Mouse (Mus musculus): Measurements from ENCODE around the gene Mroh2a. TPM values are rescaled to one million over a fixed set of nuclear protein-coding genes. Genes with fewer than 3 reads are reported as not detected.

The Mroh2a gene
- total RNA-seq, 2 experiments from 2014 or later = 0.17 TPM; not detected in 1

DNA sequence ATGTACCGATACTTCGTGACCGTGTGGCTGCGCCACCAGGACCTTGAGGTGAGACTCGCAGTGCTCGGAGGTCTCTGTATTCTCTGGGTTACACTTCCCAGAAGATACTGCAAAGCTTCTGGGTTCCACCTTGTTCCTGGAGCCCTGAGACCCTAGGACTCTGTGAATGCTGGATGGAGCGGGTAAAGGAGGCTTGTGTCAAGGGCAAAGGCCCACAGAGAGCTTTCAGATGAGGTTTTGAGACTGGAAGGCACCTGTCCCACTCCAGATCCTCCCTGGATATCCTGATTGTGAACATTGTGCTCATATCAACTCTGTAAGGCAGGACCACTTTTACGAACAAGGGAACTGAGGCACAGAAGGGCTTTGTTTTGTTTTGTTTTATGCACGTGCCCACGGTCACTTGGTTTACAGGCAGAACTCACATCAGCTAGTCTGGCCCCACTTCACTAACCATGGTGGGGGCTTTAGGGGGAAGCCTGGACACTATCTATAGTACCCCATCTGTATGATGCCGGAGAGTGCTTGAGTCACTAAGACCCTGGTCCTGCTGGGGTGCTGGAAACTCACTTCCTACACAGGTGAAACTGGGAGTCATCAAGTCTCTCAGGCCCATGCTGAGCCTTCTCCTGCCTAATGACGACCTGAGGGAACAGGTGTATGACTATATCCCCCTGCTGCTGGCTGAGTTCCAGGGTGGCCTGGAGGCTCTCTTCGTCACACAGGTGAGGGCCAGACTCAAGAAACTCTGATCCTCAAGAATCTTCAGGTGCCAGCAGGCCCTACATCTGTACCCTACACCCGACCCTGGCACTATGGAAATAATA, 6.8 kb downstream of the Mroh2a start:
- no peak for ATAC-seq (replicated peaks; ENCODE audit: low FRiP score, poor library complexity, severe bottlenecking)

DNA sequence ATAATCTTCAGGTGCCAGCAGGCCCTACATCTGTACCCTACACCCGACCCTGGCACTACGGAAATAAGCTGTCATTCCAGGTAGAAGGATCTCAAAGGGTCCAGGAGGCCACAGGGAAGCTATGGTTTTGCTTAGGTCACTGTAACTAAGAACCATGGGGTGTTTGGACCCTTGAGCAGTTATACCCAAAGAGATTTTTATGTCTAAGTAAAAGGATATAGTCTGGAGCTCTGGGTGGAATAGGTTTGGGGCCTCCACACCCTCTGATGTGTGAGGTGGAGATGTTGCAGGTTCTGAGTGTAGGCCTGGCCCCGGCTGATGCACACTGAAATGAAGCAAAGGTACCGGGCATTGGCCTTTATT, 7.4 kb downstream of the Mroh2a start:
- ATAC-seq (replicated peaks; ENCODE audit: low FRiP score, poor library complexity, severe bottlenecking) = no peak

DNA sequence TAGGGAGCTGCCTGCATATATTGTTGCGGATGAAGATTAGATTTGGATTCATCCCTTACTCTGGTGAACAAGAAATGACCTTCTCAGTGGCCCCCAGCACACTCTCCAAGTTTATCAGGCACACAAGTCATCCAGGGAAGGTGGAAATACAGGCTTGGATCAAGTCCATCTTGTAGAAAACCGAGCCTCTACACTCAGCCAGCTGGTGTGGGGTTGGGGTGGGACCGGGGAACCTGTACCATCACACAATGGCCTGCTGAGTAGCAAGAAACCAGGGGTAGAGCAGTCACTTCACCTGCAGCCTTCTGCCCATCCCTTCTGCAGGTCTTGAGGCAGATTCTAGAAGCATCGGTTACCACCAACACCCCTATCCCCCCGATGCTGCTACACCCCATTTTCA, 7.9 kb downstream of the Mroh2a start:
- no peak for ATAC-seq (replicated peaks; ENCODE audit: low FRiP score, poor library complexity, severe bottlenecking)

DNA sequence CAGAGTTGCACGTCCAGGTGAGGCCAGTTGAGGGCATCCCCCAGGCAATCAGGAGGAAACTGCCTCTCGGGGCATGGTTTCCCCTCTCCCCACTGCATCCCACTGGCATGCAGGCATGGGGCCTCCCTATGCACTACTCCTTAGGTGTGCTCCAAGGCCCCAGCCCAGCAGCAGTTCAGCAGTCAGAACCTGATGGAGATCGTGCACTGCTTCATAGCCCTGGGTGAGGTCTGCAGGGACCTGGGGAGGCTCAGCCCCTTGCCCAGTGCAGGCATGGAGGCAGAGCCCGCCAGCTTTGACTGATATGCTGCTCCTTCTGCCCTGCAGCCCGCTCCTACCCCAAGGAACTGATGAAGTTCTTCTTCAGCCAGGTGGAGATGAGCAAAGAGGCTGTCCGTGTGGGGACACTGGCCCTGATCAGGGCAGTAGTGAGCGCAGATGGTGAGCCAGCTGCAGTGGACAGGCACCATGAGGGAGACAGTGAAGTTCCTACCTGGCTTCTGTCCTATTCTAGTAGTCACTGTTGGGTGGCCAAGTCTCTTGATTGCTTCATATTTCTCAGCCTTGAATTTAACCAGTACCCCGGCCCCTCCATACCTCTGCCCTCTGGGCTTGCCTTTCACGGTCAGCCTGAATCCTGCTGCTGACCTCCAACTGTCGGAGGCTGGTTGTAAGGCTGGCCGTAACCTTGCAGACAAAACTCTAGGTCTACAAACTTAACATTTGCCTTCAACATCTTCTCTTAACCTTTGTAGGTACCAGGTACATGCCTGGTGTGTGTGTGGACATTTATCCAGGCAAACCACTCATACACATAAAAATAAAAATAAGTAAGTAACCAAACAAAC, 8.5 kb downstream of the Mroh2a start:
- no peak for ATAC-seq (replicated peaks; ENCODE audit: low FRiP score, poor library complexity, severe bottlenecking)

DNA sequence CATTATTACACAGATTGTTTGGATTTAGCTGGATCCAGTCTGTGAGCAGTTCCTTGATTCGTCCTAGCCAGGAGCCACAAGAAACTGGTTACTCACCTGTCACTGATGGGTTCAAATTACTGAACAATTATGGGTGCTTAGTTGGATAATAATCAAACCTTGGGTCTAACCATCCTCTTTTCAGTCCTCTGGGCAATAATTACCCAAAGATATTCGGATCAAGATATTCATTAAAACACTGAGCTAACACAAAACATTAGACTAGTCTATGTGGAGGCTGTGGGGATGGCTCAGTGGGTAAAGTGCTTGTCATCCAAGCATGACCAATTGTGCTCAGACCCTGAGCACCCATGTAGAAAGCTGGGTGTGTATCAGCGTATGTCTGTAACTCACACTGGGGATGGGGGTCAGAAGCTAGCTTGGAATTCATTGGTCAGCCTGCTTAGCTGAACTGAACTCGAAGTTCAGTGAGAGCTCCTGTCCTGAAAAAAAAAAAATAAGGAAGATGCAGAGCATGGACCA, 9.2 kb downstream of the Mroh2a start:
- no peak for ATAC-seq (replicated peaks; ENCODE audit: low FRiP score, poor library complexity, severe bottlenecking)

DNA sequence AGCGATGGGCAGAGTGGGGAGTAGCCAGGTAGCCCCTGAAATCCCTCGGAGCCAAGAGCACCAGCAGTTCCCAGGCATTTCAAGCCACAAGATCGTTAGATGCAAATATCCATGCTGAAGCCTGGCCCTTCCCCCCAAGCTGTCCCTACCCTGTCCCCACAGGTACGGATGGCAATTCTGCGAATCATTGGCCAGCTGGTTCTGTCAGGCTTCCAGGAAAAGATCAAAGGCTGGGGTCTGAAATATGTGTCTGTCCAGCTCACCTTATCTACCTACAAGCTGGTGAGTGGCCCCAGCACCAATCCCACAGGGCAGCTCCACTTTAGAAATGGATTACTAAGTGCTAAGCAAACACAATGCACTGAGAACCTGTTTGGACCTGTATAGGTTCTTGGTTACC, 10.5 kb downstream of the Mroh2a start:
- ATAC-seq (replicated peaks; ENCODE audit: low FRiP score, poor library complexity, severe bottlenecking) = no peak

DNA sequence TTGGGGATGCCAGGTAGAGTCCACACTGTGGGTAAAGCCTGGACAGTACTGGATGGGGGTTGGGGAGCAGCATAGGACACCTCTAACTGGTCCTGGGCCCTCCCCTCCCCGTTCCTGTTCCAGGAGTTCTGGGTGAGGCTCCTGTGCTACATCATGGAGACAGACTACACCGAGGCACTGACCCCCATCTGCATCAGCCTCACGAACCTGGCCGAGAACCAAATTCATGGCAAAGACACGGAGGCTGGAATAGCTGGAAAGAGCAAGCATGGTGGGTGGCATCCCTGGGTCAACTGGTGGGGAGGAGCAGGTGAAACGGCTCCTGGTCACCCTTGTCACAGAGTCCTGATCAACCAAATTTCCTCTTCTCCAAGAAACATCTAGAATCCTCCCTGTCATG, 12.0 kb downstream of the Mroh2a start:
- ATAC-seq (replicated peaks; ENCODE audit: low FRiP score, poor library complexity, severe bottlenecking) = no peak

DNA sequence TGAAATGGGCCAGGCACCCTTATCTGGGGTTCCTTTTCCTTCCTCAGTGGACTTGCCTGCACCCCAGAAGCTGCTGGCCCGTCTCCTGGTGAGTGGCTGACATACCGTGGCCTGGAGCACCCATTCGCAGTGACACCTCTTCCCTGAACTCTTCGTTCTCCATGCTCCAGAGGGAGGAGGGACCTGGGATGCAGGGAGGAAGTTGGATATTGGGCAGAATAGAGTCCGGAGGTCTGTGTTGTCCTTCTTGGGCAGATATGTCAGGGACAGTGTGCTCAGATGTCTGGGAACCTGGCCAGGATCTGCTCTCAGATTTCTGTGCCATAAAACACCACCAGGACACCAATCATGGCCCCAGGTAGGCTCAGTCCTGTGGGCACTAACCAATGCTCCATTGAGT, 13.3 kb downstream of the Mroh2a start:
- no peak for ATAC-seq (replicated peaks; ENCODE audit: low FRiP score, poor library complexity, severe bottlenecking)

DNA sequence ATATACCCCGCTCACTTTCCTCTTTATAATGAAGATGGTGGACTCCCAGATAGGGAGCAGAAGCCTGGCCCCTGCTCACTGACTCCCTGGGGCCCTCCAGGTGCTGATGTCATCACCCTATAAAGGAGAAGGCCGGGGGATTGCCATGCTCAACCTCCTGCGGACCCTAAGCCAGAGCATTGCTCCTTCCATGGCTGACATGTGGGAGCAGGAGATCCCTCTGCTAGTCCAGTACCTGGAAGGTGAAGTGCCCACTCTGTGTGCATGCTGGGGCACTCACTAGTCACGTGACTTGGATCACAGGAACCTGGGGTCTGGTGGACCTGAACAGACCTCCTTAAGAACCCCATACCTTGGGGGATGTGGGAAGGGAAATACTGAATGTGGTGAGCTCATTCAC, 13.8 kb downstream of the Mroh2a start:
- no peak for ATAC-seq (replicated peaks; ENCODE audit: low FRiP score, poor library complexity, severe bottlenecking)

DNA sequence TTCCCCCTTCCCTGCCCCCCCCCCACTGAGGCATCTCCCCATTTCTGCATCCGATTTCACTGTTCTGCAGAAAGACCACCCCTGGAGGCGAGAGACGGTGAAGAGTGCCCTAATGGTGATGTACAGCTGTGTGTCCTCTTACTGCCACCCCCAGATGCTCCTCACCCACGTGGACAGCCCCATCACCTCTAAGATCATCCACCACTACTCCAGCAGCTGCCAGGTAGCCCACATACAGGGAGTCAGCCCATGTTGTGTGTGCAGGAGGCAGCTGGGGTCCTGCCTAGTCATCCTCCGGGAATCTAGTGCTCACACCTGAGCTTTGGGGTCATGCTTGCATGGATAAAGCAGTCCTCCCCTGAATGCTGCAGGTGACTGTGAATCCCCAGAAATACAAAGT, 17.1 kb downstream of the Mroh2a start:
- ATAC-seq (replicated peaks; ENCODE audit: low FRiP score, poor library complexity, severe bottlenecking) = no peak

DNA sequence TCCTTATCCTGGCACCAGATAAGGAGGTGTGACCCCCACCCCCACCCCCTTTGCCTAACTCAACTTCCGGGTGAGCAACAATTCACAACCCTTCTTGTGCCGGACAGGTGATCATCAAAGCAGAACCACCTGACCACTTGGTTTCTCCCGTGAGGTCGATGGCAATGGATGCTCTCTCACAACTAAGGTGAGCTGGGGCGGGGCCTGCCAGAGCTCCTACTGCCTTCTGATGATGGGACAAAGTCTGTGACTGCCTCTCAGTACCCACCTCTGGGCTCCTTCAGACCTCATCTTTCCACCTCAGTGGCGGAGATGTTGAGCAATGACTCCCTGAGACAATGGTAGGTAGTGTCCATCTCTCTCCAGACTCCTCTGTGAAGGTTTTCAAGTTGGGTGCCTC, 19.1 kb downstream of the Mroh2a start:
- no peak for ATAC-seq (replicated peaks; ENCODE audit: low FRiP score, poor library complexity, severe bottlenecking)

DNA sequence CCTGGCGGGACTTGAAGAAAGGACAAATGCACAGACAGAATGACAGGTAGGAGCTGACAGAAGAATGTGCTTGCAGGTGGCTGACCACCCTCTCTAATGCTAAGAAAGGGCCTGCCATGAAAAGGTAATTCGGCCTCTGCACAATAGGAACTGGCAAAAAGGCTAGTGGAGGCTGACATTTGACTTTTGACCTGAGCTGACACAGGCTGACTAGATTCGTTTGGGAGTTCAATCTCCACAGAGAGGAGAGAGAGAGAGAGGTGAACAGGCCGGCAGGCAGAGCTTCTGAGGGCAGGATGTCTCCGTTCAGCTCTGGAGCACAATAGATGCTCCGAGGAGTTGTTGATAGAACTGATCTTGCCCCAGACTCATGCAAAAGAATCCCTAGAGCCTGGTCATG, 19.6 kb downstream of the Mroh2a start:
- ATAC-seq (replicated peaks; ENCODE audit: low FRiP score, poor library complexity, severe bottlenecking) = no peak

DNA sequence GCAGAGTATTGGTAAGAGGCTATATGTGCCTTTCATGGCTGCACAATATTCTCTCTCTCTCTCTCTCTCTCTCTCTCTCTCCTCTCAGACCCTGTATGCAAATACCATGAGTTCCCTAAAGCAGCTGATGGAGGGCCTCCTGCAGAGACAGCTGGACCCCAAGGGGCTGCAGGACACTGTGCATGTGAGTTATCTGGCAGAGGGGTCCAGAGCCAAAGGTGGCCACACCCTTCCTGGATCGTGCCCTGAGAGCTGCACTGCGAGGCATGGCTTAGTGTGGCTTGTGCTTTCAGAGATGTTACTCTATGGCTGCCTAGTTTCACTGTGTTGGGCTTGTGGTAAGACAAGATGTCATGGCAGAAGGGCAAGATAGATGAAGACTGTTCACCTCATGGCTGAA, 20.9 kb downstream of the Mroh2a start:
- no peak for ATAC-seq (replicated peaks; ENCODE audit: low FRiP score, poor library complexity, severe bottlenecking)

DNA sequence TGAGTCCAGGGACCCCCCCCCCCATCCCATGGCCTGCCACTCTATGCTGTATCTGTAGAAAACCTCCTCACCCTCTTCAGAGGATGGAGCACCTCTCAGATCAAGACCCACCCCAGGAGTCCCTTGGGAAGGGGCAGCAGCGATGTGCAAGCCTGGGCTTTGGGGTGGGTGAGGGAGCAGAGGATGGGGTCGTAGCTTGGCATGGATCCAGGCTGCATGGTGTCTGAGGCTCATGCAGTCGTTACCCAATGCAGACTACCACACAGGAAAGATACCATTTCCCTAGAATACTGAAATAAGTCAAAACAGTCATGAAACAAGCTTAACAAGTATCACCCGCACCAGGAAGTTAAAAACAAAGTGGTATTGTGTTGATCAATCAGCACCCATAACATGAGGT, 21.9 kb downstream of the Mroh2a start:
- ATAC-seq (replicated peaks; ENCODE audit: low FRiP score, poor library complexity, severe bottlenecking) = no peak

DNA sequence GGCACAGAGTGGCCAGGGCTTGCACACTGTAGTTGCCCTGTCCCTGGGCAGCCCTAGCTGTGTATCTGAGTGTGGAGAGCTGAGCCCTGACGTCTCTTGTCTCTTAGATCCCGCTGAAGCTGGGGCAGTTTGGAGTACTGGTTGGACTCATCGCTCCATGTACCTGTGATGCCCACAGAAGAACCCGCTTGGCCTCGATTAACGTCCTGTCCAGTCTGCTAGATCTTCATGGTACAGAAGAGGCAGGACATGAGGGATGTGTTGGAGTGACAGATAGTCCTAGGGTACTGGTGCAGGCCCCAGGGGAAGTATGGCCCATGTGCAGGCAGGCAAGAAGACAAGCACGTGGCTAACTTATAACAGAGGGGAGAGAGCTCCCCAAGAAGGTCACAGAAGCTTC, 22.8 kb downstream of the Mroh2a start:
- ATAC-seq (replicated peaks; ENCODE audit: low FRiP score, poor library complexity, severe bottlenecking) = no peak

DNA sequence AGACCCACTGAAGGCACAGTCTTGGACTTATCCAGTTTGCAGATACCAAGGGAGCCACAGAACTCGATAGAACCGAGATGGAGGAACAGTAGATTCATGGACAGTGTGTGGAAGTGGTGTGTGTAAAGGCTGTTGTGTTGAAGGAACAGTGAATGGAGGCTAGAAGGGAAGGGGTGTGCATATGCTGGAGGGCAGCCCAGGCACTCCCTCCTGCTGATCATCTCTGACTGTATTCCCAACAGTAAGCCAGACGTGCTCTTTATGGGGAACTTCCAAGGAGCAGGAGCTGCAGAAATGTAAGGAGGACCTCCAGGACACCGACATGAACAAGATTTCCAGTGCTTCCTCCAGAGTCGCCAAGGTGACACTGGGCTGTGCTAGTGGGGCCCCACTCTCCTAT, 23.2 kb downstream of the Mroh2a start:
- ATAC-seq (replicated peaks; ENCODE audit: low FRiP score, poor library complexity, severe bottlenecking) = no peak

DNA sequence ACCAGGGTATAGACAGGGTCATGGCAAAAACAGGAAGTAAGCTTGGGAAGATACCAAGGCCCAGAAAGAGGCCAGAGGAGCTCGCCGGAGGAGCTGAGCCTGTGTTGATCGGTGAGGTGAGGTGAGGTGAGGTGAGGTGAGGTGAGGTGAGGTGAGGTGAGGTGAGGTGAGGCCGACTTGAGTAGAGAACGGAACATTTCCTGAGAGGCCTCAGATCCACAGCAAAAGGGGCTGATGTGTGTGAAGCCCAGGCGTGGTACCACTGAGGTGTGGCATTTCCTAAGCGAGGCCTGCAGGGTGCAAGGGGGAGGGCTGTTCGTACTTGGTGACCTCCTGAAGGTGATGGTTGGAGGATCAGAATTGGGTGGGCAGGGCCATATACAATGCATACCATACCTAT, 26.3 kb downstream of the Mroh2a start:
- ATAC-seq (replicated peaks; ENCODE audit: low FRiP score, poor library complexity, severe bottlenecking) = no peak

DNA sequence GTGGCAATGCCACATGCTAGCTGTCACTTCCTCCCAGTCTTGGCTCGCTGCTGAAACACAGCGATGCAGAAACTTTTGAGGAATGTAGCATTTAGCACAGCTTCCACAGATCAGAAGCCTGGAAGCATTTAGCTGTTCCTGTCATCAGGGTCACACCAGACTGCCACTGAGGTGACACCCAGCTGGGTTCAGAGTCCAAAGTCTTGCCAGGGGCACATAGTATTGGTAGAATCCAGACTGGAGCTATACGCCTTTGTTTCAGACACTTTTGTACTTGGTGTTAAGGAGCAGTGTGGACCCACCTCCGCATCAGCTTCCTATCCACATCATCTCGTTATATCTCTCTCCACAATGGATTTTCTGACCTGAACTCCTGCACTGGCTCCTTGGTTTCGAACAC, 26.8 kb downstream of the Mroh2a start:
- no peak for ATAC-seq (replicated peaks; ENCODE audit: low FRiP score, poor library complexity, severe bottlenecking)

DNA sequence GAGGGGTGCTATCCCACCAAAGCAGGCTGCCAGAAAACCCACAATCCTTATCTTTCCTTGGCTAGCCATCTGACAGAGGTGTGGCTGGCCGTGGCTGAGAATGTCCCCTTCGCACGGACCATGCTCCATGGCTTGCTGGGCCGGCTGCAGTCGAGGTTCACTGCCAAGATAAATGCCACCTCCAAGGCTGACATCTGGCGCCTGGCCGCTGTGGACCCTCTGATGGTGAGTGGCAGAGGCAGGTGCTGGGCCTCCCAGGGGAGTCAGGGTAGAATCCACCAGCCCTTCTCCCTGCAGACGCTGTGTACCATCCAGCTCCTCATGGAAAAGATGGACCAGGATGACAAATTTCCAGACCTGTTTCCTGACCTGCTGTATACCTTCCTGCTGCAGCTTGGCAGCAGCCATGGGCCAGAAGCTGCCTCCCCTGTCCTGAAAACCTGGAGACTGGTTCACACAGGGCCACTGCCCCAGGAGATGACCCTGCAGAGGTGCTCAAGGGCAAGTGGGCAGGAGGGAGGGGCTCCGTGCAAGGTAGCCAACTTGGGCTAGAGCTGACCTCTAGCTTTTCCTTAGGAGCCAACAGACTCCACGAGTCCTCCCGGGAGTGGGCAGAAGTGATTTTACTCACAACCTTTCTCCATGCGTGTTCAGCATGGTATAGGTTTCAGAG, 28.1 kb downstream of the Mroh2a start:
- ATAC-seq (replicated peaks; ENCODE audit: low FRiP score, poor library complexity, severe bottlenecking) = no peak

DNA sequence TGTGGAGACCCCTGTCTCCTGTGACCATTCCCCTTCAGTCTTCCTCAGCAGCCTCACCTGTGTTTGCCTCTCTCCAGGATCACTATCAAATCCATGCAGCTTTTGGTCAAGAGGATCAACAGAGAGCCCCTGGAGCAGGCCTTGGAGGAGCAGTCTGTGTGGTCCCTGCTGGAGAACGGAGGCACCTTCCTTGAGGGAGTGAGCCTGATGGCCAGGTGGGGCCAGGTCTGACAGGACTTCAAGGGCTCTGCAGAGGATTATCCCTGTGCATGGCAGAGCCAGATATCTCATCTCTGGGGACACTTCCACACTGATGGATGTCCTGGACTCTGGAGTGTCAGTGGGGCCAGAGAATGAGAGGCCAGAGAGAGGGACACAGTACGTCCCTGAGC, 28.7 kb downstream of the Mroh2a start:
- no peak for ATAC-seq (replicated peaks; ENCODE audit: low FRiP score, poor library complexity, severe bottlenecking)
